Mouse (Mus musculus) Muller cell, postnatal 12 days (primary cell): ENCODE measurements at regions not wholly inside any gene's neighbourhood (a gene's known extent, or its start where the extent isn't known, plus 50 kb on each side); places are given as distances from the start of the nearest gene placed in this dataset.
A peak's percentile ranks its signal among the peaks of the same experiment; 100 is the strongest.

Source experiments
- DNase-seq: peaks from one replicate; pipeline ENCODE4 v3.0.0-alpha.2; 2015; ENCODE audit errors: inconsistent ontology term

DNA sequence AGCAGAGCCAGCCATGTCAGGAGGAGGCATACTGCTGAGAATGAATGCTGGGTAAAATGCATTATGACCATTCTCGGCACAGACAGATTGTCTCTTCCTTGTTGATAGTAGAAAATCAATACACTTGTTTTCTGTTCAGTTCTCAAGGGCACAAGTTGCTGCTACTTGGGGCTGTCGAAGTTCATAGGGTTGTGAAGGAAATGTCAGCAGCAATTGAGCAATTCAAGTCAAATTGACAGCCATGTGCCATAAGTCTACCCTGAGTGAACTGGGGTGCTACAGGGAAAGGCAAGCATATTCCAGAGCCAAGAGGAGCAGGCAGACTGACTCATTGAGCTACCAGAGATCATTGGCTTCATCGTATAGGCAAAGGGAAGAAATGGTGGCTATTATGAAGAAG, 301.6 kb upstream of the Sall1 start:
- DNase-seq: no peak

DNA sequence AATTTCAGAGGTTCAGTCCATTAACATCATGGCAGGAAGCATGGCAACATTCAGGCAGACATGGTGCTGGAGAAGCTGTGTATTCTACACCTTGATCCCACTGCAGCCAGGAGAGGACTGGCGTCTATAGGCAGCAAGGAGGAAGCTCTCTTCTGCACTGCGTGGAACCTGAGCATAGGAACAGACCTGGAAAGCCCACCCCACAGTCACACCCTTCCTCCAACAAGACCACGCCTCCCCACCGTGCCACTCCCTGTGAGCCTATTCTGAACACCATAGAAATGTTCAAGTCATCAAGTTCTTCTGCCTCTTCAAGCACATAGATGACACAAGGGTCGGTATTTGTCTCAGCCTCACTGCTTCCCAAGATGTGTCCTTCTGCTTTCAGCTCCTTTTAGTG, 297.7 kb upstream of the Sall1 start:
- DNase-seq: no peak

DNA sequence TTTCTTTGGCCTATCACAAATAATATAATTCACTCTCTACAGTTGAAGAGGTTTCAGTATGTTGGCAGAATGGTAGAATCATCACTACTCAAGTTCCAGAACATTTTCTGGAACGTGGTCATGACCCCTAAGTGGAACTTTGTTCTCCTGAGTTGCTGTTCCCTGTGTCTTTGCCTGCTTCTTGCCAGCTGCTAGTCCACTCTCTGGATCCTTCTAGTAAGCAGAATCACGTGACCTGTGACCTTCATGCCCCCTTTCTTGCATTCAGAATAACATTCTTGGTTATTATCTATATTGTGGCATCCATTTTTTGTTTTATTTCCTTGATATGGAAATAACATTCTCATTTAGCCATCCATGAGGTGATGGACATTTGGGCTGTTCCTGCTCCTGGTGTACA, 291.5 kb upstream of the Sall1 start:
- no peak for DNase-seq

DNA sequence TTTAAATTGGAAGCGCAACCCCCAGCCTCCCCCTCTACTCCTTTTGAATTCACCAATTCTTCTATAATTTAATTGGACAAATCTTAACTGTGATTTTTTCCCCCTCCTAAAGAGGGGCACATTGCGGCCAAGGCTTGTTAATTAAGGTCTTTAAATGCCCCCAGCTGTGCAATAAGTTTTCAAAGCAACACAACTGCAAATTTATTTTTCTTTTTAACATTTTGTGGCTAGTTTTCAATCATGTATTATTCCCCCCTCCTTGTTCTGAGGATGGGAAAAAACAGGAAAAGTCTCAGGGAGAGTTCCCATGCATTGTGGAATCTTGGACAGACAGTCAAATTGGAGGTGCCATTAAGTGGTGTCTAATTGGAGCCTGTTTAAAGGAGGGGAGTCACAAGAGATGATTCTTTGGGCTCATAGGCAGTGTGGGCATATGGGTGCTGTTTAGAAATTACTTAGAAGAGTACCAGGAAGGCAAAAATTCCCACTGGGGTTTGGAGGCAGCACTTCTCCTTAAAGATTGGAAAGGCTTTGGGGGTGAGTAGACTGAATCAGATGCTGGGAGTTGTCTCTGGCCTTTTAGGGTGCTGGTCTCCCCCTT, 281.9 kb upstream of the Sall1 start:
- DNase-seq: no peak

DNA sequence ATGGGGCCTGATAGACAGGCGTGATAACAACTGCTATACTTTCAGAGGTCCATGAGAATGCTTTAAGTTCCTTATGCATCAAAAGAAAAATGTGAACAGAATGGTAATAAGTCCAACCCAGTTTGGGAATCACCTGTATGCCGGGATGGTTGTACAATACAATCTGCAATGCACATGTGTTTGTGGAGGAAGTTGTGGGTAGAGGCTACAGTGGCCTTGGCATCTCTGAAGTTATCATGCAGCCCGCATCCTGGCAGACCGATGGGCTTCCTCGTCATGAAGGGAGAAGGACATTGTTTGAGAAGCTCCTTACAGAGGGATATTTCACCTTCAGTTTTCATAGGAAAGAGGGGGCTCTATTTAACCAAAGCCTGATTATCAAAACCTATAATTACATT, 281.3 kb upstream of the Sall1 start:
- no peak for DNase-seq

DNA sequence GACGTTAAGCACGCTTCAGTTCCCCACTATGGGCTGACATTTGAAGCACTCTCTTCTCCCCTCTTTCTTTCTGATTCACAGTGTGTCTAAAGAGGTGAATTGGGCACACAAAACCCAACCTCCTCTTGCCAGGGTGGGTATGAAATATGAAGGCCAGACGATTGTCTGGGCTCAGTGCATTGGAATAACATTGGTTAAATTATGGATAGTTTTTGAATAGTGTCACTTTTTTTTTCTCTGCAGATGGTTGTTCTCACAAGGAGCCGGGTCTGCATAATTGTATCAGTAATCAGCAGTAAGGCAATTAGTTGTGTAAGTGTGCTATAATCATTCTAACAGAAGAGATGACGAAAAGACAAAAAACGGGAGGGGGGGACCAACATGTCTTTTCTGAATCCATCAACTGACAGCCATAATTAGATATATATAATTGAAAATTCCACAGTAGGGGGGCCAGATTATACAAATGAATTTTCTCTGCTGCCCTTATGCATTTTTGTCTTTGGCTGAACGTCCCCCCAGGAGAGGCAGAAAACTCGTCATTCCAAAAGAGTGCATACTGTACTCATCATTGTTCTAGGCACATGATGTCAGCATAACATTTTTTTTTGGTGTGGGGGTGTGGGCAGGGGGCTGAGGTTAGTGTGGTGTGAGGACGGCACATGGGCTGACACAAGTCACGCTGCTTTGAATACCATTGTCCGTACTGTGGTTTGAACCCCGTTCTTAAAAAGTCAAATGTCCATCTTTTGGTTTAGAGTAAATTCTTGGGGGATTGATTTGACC, 280.7 kb upstream of the Sall1 start:
- peak; percentile 77 for DNase-seq

DNA sequence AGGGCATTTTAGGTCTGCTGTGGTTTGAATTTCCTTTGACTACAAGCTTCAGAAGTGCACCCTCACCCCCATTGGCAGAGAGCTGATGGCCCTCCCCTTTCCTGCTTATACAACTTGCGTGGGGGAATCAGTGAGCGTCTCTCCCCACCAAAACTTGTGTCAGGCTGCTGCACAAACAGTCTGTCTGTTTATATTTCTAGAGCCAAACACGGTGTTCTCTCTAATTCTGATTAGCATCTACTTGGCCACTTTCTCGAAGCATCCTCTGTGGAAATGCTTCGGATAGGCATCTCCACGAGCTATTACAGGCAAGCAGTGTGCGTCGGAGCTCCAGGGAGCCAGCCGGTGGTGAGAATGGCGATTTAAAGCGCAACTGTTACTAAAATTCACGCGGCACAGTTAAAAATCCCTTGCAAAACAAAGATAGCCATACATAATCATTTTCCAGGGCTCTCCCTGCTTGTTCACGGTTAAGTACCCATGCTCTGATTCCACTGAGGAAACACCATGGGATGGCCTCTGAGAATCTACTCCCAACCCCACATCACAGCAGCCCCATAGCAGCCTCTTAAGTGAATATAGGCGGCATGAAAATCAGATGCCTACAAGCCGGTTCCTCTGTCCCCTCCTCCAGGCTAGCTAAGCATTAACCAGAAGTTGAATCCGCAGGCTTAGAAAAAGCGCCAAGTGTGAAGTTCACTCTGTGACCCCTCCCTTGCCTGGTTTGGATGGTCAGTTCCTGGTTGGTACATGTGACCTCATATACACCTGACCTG, 273.7 kb upstream of the Sall1 start:
- DNase-seq: no peak

DNA sequence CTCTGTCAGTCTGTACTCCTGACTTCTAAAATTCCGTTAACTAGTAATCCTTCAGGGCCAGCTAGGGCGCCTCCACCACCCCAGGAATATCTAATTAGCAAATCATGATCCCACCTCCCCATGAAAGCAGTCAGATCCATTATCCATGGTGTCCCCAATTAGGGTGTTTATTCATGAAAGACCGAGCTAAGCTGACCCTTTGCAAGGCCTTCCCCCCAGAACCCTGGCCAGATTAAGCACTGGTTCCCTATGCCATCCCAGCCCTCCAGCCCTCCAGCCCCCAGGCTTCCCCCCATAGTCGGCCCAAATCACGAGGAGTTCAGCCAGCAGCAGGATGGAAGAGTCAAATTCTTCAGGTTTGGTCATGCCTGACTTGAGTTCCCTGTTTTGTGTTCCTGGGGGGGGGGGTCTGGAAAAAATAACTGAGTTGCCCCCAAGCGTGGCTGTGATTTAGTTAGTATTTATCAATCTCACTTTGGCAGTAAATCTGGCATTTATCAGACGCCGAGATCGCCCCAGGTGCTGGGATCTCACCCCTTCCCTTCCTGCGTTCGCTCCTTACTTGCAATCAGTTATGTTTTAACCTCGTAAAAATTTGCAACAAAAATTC, 272.7 kb upstream of the Sall1 start:
- DNase-seq: no peak

DNA sequence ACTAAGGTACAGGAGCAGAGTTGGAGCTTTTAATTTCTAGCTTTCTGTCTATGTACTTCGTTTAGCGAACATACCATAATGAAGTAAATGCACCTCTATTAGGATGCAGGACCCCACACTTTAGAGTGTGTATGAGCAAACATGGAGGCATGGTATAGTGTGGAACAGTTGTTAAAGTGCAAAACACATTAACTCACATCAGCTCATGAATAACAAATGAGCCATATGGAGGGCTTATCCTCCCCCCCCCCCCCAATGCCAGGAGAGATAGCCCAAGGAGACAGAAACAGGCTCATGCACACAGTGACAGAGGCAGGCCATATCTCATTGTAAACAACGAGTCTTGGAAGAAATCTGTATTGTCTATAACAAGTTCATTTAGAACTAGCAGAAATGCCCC, 270.9 kb upstream of the Sall1 start:
- no peak for DNase-seq

DNA sequence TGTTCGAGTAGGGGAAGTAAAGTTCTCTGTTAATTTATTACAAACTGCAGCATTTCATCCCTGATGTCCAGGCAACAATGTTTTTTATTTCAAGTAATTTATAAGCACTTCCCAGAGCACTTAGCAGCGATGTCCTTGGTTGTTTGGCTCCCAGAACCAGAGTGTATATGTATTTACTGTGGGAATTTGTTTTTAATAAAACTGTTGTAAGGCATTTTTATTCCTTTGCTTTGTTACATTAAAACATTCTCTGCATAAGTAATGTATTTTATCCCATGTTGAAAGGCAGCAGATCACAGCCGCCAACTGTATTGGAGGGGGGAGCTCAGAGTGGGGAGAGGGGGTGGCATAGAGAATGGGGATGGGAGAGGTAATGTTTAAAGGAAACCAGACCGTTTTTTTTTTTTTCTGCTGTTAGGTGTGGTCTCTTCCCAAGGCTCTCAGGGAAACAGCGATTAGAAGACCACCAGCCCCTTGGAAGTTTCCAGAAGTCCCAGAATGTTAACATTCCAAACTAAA, 266.8 kb upstream of the Sall1 start:
- no peak for DNase-seq

DNA sequence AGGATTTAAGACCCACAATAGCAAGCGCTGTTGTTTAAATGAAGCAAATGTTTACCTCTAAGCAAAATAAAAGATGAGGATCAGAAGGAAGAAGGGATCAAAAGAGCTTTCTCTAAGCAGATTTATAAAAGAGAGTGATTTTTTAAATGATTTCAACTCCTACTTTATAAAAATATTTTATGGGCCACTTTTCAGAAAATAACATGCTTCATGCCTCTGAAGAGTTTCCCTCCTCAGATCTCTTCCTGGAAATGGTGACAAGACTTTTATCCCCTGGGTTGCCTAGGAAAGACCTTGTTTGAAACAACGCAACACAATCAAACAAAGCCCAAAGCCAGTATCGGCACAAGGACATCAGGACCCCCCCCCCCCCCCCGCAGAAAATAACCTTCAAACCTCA, 265.6 kb upstream of the Sall1 start:
- no peak for DNase-seq

DNA sequence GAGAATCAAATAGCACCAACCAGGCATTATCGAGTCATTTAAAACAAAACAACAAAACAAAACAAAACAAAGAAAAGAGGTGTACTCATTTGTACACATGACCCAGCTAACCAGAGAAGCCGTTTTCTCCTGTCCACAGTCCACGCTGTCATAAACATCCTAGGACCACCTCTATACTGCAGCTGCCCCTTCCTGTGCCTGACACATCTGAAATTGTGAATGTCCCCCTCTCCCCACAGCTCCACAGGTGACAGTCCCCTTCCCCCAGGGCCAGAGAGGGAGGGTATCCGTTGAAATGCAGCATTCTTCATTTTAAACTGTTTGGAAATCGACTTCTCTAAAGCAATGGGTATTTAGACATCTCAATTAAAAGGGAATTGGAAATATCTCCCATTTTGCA, 265.0 kb upstream of the Sall1 start:
- no peak for DNase-seq

DNA sequence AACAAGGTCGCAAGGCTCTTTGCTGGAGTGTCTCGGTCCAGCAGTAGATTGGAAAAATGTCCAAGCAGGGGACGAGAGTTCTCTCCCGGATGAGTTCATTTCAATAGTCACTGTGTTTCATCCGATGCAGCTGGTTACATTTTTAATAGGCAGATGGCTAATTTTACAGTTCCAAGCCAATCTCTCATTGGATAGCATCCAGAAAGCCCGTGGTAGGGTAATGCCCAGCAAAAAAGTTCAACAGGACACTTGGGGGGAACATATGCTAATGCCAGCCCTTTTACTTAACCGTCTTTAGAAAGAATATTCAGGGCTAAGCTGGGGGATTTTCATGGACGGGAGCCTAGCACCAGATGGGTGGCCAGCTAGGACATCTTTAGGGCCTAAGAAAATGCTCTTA, 264.6 kb upstream of the Sall1 start:
- DNase-seq: peak; percentile 72

DNA sequence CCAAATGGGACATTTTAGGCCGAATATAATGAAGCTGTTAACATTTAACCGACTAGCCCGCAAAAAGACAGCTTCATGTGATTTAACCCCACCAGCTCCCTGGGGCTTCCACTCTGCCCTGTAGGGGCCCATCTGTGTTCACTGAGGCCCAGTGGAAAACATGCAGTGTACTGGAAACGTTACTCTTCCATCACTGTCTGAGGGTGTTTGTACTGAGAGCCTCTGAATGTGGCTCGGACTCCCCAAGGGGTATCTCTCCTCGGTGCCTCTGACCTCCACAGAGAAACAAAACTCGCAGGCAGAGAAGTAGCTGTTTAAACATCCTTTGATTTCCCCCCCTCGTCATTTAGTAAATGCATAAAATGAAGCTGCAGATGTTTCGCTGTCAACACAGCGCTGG, 263.6 kb upstream of the Sall1 start:
- DNase-seq: no peak

DNA sequence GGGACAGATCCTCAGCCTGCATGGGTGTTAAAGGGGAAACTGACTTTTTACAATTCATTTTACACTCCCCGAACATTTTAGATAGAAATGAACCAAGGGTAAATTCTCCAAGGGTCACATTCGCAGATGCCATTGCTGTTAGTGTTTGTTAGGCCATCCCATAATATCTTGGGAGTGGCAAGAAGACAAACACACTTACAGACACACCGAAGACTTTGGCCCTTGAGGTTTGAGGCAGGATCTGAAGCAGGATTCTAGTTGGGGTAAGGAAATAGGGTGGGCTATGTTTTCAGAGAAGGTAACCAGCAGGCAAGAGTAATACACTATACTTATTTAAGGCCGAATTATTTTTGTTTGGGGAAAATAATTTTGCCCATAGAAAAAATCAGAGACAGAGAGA, 263.1 kb upstream of the Sall1 start:
- no peak for DNase-seq

DNA sequence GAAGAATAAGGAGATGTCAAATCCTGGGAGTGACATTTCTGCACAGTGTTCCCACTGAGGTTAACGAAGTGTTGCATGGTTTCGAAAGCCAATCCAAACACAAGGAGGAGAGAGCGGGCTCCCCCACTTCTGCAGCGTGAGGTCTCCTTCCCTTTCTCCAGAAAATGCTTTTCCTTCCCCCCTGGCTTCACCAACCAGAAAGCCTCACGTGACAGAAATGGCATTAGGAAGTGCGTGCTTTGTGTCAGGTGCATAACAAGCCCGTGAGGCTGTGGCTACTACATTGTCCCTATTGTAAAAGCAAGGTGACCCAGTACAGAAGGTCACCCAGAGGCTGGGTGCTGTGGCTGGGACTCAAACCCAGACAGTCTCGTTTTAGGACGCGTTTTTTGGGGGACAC, 260.2 kb upstream of the Sall1 start:
- no peak for DNase-seq

DNA sequence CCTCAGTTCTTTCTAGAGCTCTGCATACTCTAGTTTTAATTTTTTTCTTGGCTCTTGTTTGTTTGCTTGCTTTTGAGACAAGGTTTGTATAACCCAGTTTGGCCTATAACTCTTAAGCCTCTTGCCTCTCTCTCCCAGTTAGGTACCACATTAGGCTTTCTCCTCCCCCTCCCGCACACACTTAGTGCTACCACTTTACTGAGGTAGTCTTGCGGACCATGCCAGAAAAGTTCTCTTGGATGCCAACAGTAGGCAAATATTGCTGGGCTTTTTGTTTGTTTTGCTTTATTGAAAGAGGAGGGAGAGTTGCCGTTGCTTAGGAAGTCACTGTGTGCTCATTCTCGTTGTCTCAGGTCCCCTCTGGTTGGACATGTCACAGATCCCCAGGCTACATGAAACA, 259.4 kb upstream of the Sall1 start:
- no peak for DNase-seq

DNA sequence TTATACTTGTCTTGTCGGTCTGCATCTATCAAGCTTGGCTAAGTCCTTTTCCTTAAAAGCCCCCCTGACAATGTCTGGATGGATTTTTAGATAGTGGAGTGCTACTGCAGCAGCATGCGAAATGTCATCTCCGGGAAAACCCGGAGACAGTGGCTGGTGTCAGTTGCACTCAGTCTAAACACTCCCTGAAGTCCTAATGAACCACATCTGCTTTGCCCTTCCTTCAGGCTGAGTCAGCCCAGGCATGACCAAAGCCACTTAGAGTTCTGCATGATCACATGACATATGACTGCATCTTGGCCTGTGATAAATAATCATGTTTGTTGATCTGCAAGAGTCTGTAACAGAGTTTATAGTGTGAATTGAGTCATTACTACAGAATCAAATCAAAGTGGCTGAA, 255.7 kb upstream of the Sall1 start:
- no peak for DNase-seq

DNA sequence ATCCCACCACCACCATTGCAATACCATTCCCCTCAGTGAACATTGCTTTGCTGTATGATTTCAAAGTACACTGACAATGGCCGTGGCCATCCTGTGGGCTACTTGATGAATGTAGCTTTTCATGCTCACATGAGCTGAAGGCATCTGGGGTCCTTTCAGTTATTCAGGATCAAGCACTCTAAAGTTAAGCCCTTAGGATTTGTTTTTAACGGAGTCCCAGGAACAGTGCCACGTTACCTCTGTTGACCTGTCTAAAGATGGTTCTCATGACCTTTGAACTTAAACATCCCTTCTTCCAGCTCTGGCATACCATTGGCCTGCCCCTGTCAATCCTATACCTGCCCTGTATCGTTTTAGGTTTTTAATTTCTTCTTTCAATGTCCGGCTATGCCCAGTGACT, 251.7 kb upstream of the Sall1 start:
- no peak for DNase-seq

DNA sequence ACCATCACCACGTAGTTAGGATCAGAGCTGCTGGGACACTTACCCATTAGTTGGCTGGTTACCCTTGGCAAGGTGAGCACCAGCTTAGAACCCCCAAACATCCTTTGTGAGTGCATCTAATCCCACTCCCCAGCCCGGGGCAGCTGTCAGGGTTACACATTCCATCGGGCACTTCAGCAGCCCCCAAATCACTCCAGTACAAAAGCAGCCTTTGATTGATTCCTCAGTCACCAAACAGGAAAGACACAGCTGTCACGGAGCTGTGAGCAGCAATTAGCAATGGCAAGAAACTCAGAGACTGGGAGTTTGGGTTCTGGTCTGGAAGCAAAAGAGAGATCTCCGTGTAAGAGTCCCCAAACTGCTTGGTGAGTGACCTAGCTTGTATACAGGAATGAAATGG, 245.1 kb upstream of the Sall1 start:
- DNase-seq: no peak

DNA sequence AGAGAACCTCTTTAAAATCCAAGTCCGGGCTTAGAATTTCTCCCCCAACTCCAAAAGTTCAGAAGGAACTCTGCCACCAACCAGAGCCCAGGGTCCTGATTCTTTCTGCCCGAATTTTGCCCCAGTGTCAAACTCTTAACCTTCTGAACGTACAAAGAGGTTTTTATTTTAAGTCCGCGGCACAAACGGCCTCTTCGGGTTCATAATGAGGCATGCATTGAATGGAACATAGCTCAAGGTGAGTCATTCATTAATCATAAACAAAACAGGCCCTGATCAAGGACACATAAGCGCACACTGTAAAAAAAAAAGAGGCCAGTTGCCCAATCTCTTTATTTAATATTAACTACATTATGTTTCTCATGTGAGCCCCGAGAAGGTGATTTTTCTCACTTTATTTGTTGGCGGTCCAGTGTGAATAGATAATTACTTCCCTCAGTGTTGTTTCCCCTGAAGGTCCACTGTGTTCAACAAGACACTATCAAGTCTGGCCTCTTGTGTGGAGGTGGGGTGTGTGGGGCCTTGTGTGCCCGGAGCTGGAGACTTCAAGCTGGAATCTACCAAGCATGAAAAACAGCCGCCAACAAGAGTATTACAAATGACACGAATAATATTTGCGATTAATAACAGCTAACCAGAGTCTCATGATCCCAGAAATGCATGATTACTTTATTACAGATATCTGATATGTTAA, 241.1 kb upstream of the Sall1 start:
- DNase-seq: peak; percentile 39
